Mouse (Mus musculus) lung, adult 2 months (tissue): ENCODE results near the gene Gpr68.

ENCODE experiments used
- CTCF ChIP-seq: fragments of 200-500 bp; IDR thresholded peaks from 2 replicates; pipeline ENCODE4 v1.5.1; 2011; ENCODE audit warnings: mild to moderate bottlenecking, low read length, control low read depth; ENCODE audit not compliant: insufficient read depth
- POLR2A ChIP-seq: fragments of 200-500 bp; IDR thresholded peaks from 2 replicates; pipeline ENCODE4 v1.6.1; 2011; ENCODE audit warnings: low read depth, mild to moderate bottlenecking, control low read depth, low read length, borderline replicate concordance; ENCODE audit errors: extremely low read depth

DNA sequence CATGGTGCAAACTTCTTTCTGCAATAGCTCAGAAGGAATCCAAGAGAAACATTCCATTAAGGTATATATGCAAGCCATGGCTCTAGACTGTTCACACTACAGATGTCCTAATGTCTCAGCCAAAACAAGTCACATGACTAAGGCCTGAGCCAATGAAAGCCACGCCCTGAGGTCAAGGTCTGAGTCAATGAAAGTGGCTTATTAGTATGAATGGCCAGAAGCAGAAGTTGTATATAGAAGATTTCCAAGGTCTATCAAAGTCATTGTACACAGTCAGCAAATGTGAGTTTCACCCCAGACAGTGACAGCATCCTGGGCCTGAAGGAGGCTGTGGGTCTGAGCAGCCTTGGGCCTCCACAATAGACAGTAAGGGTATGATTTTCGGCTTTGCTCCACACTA is 77.0 kb downstream of the Gpr68 start:
- TF ChIP-seq POLR2A (no peak), CTCF (no peak)
